ENCODE assay signal across 12 mouse cellular contexts in the genomic region with DNA sequence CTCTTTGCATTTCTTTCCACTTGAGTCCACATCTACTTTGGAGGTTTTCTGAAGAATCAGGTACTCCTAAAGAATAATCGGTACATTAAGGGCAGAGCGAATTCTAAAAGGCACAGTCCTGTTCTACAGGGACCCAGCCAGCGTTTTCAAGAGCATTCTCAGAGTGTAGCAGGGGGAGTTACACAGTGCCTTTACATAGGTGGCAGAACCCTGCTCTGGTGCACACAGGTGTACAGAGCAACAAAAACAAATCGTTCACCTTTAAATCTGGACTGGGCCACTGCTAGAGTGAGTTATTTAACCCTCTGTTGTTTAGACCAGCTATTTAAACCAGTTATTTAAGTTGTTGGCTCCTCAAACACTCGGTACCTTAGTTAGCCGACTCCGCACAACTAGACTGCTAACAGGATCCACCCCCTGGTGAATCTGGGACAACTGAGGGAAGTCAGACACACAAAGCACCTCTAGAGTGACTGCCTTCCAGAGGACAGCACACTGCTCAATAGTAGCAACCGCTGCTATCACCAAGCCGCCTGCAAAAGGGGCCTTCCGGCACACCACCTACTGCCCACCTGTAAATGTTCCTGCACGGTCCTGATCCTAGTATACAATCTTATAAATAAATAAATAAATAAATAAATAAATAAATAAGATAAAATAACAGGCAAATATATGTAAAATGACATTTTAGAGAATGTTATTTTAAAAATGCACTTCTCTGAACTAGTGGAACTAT. TPM values are rescaled to one million over a fixed set of nuclear protein-coding genes. Genes with fewer than 3 reads are reported as not detected.
DNase-seq lines count a peak whose midpoint lies in the region; ATAC-seq lines count a peak whose summit lies in the region.
"Had no signal": no experiment of that assay in that cellular context is flagged by ENCODE, and none has a peak within 500 bp of the region (broad histone marks: within the 10 kb centered on the region; RNA-seq: fewer than 3 reads in every experiment).

No protein-coding gene starts in this region.

- no peak overlapping the region; the same call in 1 of the 2 replicates for H3K9ac ChIP-seq in embryonic facial prominence, embryonic 14.5 days (ENCODE audit: low read depth, low read length)
- H3K9ac ChIP-seq in hindbrain, embryonic 12.5 days, result no peak overlapping the region
- no peak overlapping the region for H3K9ac ChIP-seq in midbrain, embryonic 15.5 days
- H3K9ac ChIP-seq: liver, postnatal 0 days; stomach, embryonic 15.5 days had no signal

- no peak overlapping the region for H3K4me3 ChIP-seq in embryonic facial prominence, embryonic 10.5 days
- H3K4me3 ChIP-seq in embryonic facial prominence, embryonic 14.5 days (ENCODE audit: low read depth, low read length), result no peak overlapping the region
- H3K4me3 ChIP-seq in hindbrain, embryonic 12.5 days, result no peak overlapping the region
- H3K4me3 ChIP-seq in midbrain, embryonic 15.5 days, result no peak overlapping the region
- H3K4me3 ChIP-seq: stomach, embryonic 15.5 days had no signal

- 52% methylated on average over 11 of the region's 11 CpGs for WGBS in embryonic facial prominence, embryonic 10.5 days
- WGBS in embryonic facial prominence, embryonic 14.5 days, result 52% methylated on average over 11 of the region's 11 CpGs
- WGBS in hindbrain, embryonic 12.5 days, result 45% methylated on average over 11 of the region's 11 CpGs
- 50% methylated on average over 11 of the region's 11 CpGs for WGBS in midbrain, embryonic 15.5 days

- ATAC-seq in embryonic facial prominence, embryonic 14.5 days (ENCODE audit: low read depth), result no peak
- peak; percentile 49; the same call in 1 of the 2 replicates for ATAC-seq in hindbrain, embryonic 12.5 days (ENCODE audit: low FRiP score)
- ATAC-seq in midbrain, embryonic 15.5 days (replicated peaks), result 0 out of 2 replicates have a peak, but pooled peaks have one; percentile 60
- ATAC-seq: liver, postnatal 0 days had no signal

- no peaks in the 10 kb centered on the region for H3K36me3 ChIP-seq in embryonic facial prominence, embryonic 10.5 days (replicated peaks)
- no peaks in the 10 kb centered on the region for H3K36me3 ChIP-seq in embryonic facial prominence, embryonic 14.5 days (ENCODE audit: control insufficient read depth, insufficient read depth, low read length)
- no peaks in the 10 kb centered on the region for H3K36me3 ChIP-seq in hindbrain, embryonic 12.5 days
- no peaks in the 10 kb centered on the region for H3K36me3 ChIP-seq in midbrain, embryonic 15.5 days (replicated peaks)
- H3K36me3 ChIP-seq: stomach, embryonic 15.5 days had no signal

- H3K27ac ChIP-seq in embryonic facial prominence, embryonic 10.5 days (replicated peaks), result peak overlapping the region; percentile 55
- no peak overlapping the region for H3K27ac ChIP-seq in embryonic facial prominence, embryonic 14.5 days (replicated peaks; ENCODE audit: low read depth, low read length)
- no peak overlapping the region for H3K27ac ChIP-seq in hindbrain, embryonic 12.5 days
- no peak overlapping the region for H3K27ac ChIP-seq in midbrain, embryonic 15.5 days
- H3K27ac ChIP-seq: stomach, embryonic 15.5 days had no signal

- H3K9me3 ChIP-seq in embryonic facial prominence, embryonic 10.5 days, result no peaks in the 10 kb centered on the region
- no peaks in the 10 kb centered on the region for H3K9me3 ChIP-seq in embryonic facial prominence, embryonic 14.5 days (ENCODE audit: control insufficient read depth, low read length)
- H3K9me3 ChIP-seq in hindbrain, embryonic 12.5 days (replicated peaks), result no peaks in the 10 kb centered on the region
- no peaks in the 10 kb centered on the region for H3K9me3 ChIP-seq in midbrain, embryonic 15.5 days
- H3K9me3 ChIP-seq: stomach, embryonic 15.5 days had no signal

- peak; percentile 14 for DNase-seq in embryonic facial prominence, embryonic 10.5 days (ENCODE audit: low spot score)
- no peak for DNase-seq in embryonic facial prominence, embryonic 14.5 days (ENCODE audit: low spot score)
- no peak for DNase-seq in urinary bladder, postnatal 14 days (ENCODE audit: low spot score)
- DNase-seq in right cerebral cortex, postnatal 25 days, result no peak
- DNase-seq in layer of hippocampus, adult 18-20 months (ENCODE audit: low spot score in 2 of 2), result no peak
- DNase-seq: heart, postnatal 10 days; kidney, adult 8-10 months; liver, postnatal 0 days; right cerebral cortex, postnatal 4 days had no signal

- H3K27me3 ChIP-seq in embryonic facial prominence, embryonic 10.5 days (replicated peaks; ENCODE audit: low read depth, poor library complexity, severe bottlenecking), result no peaks in the 10 kb centered on the region
- H3K27me3 ChIP-seq in embryonic facial prominence, embryonic 14.5 days (replicated peaks; ENCODE audit: control insufficient read depth, insufficient read depth, low read length), result no peaks in the 10 kb centered on the region
- H3K27me3 ChIP-seq in hindbrain, embryonic 12.5 days, result no peaks in the 10 kb centered on the region
- H3K27me3 ChIP-seq in midbrain, embryonic 15.5 days (replicated peaks), result no peaks in the 10 kb centered on the region
- H3K27me3 ChIP-seq: stomach, embryonic 15.5 days had no signal

- H3K4me2 ChIP-seq in embryonic facial prominence, embryonic 14.5 days (ENCODE audit: low read depth, low read length), result peak overlapping the region; percentile 34
- peak overlapping the region; percentile 9 for H3K4me2 ChIP-seq in hindbrain, embryonic 12.5 days (replicated peaks)
- H3K4me2 ChIP-seq in midbrain, embryonic 15.5 days, result peak overlapping the region; percentile 34
- H3K4me2 ChIP-seq: stomach, embryonic 15.5 days had no signal

- peaks cover 35% of the 10 kb centered on the region for H3K4me1 ChIP-seq in embryonic facial prominence, embryonic 10.5 days
- peaks cover 10% of the 10 kb centered on the region; the same call in 1 of the 2 replicates for H3K4me1 ChIP-seq in embryonic facial prominence, embryonic 14.5 days (ENCODE audit: control insufficient read depth, insufficient read depth, low read length)
- H3K4me1 ChIP-seq in hindbrain, embryonic 12.5 days, result peaks cover 9% of the 10 kb centered on the region
- peaks cover 15% of the 10 kb centered on the region for H3K4me1 ChIP-seq in midbrain, embryonic 15.5 days
- H3K4me1 ChIP-seq: stomach, embryonic 15.5 days had no signal

RNA-seq across cellular contexts. Expression of gene Rwdd3, which starts 14.9 kb away (rescaled TPM):
- 4.1 and 4.8 TPM in 2 replicates for polyA plus RNA-seq in embryonic facial prominence, embryonic 10.5 days (2016; fragmentation: Nextera tagmentation; extraction: Ambion mirVana)
- polyA plus RNA-seq in embryonic facial prominence, embryonic 14.5 days (2014; fragmentation: Nextera tagmentation; extraction: Ambion mirVana), result 7.2 and 9.3 TPM in 2 replicates
- 5.3 and 6.9 TPM in 2 replicates for polyA plus RNA-seq in hindbrain, embryonic 12.5 days (2016; fragmentation: Nextera tagmentation; extraction: Ambion mirVana)
- 4.4 and 5.3 TPM in 2 replicates for polyA plus RNA-seq in midbrain, embryonic 15.5 days (2015; fragmentation: Nextera tagmentation; extraction: Ambion mirVana)
- total RNA-seq in layer of hippocampus, adult 18-20 months (2021), result 10 to 100 TPM; 23.7 to 25.4 TPM
